Mouse (Mus musculus) fibroblast of lung, adult 2 months (primary cell): ENCODE measurements at regions not wholly inside any gene's neighbourhood (a gene's known extent, or its start where the extent isn't known, plus 50 kb on each side); places are given as distances from the start of the nearest gene placed in this dataset.

Experiments used
- DNase-seq: peaks from one replicate; pipeline ENCODE4 v3.0.0-alpha.2; 2011; ENCODE audit warnings: low read depth

GRCm38 (mm10) chr16:77851206-77852065 is 249.5 kb upstream of the Gm11146 start:
- DNase-seq: no peak

- DNase-seq: no peak
Measured at GRCm38 (mm10) chr16:77835767-77836166, 233.9 kb upstream of the Gm11146 start.

GRCm38 (mm10) chr16:77827322-77828117 is 225.6 kb upstream of the Gm11146 start:
- DNase-seq: peak; percentile 46

- DNase-seq: peak; percentile 85
Measured at GRCm38 (mm10) chr16:77799709-77800108, 197.8 kb upstream of the Gm11146 start.

- DNase-seq: no peak
Measured at GRCm38 (mm10) chr16:77796926-77797325, 195.0 kb upstream of the Gm11146 start.

GRCm38 (mm10) chr16:77789652-77790051 is 187.8 kb upstream of the Gm11146 start:
- DNase-seq: no peak

- no peak for DNase-seq
Measured at GRCm38 (mm10) chr16:77789206-77789605, 187.3 kb upstream of the Gm11146 start.

- no peak for DNase-seq
Measured at GRCm38 (mm10) chr16:77788781-77789150, 186.9 kb upstream of the Gm11146 start.

- no peak for DNase-seq
Measured at GRCm38 (mm10) chr16:77788041-77788780, 186.3 kb upstream of the Gm11146 start.

- DNase-seq: no peak
Measured at GRCm38 (mm10) chr16:77787025-77787424, 185.1 kb upstream of the Gm11146 start.

- DNase-seq: no peak
Measured at GRCm38 (mm10) chr16:77779019-77779418, 177.1 kb upstream of the Gm11146 start.

GRCm38 (mm10) chr16:77772075-77772474 is 170.2 kb upstream of the Gm11146 start:
- DNase-seq: no peak

GRCm38 (mm10) chr16:77760926-77761347 is 159.0 kb upstream of the Gm11146 start:
- no peak for DNase-seq

- DNase-seq: no peak
Measured at GRCm38 (mm10) chr16:77760479-77760878, 158.6 kb upstream of the Gm11146 start.

- DNase-seq: no peak
Measured at GRCm38 (mm10) chr16:77759997-77760396, 158.1 kb upstream of the Gm11146 start.

- DNase-seq: peak; percentile 81
Measured at GRCm38 (mm10) chr16:77754882-77755281, 153.0 kb upstream of the Gm11146 start.

- no peak for DNase-seq
Measured at GRCm38 (mm10) chr16:77749474-77749873, 147.6 kb upstream of the Gm11146 start.

- no peak for DNase-seq
Measured at GRCm38 (mm10) chr16:77743838-77744237, 141.9 kb upstream of the Gm11146 start.

- no peak for DNase-seq
Measured at GRCm38 (mm10) chr16:77738821-77739220, 136.9 kb upstream of the Gm11146 start.

- no peak for DNase-seq
Measured at GRCm38 (mm10) chr16:77719377-77719776, 117.5 kb upstream of the Gm11146 start.

GRCm38 (mm10) chr16:77717766-77718165 is 115.9 kb upstream of the Gm11146 start:
- peak; percentile 29 for DNase-seq

GRCm38 (mm10) chr16:77704726-77705125 is 102.8 kb upstream of the Gm11146 start:
- DNase-seq: peak; percentile 37
